Mouse (Mus musculus): ENCODE measurements around the gene Zfp773.
"Not testable (repeated sequence)": the region's sequence is repeated elsewhere in the genome, so short reads cannot be mapped to it uniquely, and the experiment has no call there.

The Zfp773 gene

GRCm38 (mm10) chr7:7136379-7136866, at the start of gene Zfp773:
TSS of gene Zfp773 (minus strand) at chr7:7136755.
- DNase-seq (ENCODE audit: low spot score): peak; percentile 21

DNA sequence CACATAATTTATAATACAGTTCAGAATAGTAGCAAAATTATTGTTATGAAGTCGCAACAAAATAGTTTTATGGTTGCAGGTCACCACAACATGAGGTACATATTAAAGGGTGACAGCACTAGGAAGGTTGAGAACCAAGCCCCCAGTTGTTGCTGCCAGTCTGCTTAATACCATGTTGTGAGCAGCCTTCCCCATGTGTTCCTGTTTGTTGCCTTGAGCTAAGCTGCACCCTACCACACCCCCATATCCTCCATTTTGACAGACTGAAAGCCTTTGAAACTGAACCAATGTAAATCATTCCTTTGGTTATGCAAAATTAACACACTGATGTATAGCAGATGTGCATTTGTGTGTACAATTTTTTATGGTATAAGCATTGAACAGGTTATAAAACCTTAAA, 49.3 kb upstream of the Zfp773 start:
- DNase-seq (ENCODE audit: low spot score): no peak

DNA sequence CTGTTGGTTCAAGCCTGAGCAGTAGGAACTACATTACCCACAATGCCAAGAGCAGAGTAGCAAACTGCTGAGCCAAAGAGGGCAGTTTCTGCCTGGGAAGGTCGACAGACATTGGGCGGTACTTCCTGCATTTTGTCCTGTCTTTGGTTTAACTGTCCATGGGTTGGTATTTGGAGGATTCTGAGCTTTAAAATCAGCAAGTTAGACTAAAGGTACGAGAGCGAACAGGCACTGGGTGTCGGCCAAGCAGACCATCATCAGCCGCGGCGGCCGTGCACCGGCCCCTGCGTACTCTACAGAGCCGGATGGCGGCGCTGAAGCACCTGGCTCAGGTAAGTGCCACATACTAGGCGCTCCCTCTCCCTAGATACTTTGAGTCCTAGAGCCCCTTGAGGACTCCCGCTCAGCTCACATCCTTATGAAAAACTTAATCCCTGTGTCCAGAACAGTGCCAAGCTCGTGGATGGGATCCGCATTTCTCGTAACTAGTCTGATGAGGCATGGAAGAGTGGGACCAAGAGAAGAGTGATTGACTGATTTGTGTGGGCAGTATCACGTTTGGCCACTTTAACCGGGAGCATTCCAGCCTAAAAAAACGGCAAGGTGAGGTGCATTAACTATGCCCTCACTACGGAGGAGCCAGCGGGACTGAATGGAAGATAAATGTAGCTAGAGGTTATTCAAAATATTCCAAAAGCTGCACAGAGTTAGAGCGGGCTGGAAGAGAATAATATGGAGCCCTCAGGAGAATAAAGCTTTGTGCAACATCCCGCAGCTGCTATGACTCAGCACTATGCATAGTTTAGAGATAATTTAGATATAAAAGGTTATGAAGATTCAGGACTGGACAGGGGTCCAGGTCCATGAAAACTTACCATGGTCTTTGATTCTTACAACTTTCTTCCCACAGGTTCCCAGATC, 34.9 kb upstream of the Zfp773 start, which contains the start of gene Zfp418:
Gene Zfp418, plus strand, starts transcription at position 104 of the 921 bp plus-strand sequence.
- DNase-seq (ENCODE audit: low spot score): peak; percentile 13

DNA sequence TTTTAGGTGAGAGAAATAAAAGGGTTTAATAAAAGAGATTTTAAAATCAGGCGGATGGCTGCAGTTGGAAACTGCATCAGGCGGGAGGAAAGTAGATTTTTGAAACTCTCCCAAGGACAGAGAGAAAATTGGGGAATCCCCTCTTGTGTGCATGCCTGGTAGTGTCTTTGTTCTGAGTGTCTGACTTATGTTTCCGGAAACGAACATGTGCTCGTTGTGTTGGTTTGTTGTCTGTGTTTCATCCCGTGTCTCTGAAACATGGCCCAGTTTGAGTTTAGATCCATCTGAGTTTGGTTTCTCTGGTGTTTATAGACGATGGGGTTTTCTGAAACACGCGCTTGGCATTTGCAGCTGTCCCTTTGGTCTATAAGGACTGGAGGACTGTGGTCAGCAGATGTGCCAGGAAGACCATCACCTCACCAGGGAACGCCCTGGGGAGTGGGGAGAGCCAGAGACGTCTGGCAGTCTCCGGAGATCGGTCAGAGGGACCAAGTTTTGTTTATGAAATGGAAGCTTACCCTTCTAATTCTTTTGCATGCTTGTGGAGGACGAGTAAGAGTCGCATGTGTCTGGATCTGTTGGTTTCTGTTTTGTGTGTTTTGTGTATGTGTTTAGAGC, 9.5 kb upstream of the Zfp773 start:
- DNase-seq (ENCODE audit: low spot score): no peak

GRCm38 (mm10) chr7:7144215-7144614, 7.7 kb upstream of the Zfp773 start:
- no peak for DNase-seq (ENCODE audit: low spot score)

GRCm38 (mm10) chr7:7132751-7133150, 3.8 kb downstream of the Zfp773 start:
- DNase-seq (ENCODE audit: low spot score): no peak

- DNase-seq (ENCODE audit: low spot score): not testable (repeated sequence)
Measured at GRCm38 (mm10) chr7:7130491-7131124, 5.9 kb downstream of the Zfp773 start.

- DNase-seq (ENCODE audit: low spot score): no peak
Measured at GRCm38 (mm10) chr7:7121602-7121980, 15.0 kb downstream of the Zfp773 start.

DNA sequence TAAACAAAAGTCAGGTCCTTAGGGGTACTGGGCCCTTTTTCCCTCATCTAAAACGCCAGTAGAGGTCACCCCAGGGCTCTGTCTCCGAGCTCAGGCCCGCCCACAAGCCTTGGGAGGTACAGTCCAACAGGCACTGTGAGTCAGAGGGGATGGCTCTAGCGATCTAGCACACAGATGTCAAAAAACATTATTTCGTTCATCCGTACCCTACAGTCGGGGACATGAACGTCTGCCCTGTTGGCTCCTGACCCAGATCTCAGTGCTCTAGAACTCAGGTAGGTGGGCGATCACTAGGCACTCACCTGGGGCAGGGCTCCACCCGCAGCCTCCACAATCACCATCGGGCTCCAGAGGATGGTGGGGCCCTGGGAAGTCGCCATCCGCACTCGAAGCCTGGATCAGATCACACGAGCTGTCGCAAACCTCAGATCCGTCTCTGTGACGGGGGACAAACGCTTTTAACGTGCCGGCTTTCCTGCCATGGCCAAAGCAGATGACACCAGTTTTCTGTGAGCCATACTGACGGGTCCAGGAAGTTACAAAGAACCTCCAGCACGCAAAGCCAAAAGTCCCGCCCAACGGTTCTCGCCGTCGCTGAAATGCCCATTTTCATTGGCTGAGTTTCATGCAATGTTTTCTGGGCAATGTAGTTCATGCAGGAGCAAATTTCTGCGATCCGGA, 15.5 kb downstream of the Zfp773 start, which contains the start of gene Zfp954:
Gene Zfp954, minus strand, starts transcription at position 568 of the 681 bp plus-strand sequence.
- DNase-seq (ENCODE audit: low spot score): peak; percentile 57

DNA sequence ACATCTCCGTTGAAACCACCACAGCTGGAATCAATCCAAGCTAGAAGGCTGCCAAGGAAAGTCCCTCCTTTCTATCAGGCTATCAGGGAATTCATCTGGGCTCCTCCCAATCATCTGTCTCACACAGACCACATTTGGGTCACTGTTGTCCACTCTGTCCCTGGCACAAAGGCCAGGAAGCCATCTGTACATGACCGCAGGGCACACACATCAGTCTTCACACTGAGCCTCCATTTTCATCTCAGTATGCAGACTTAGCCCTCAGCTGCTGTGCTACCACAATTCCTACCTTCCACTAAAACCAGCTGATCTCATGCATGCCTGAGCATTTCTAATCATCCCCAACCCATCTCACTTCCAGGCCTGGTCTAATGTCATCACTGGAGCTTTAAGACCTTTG, 18.1 kb downstream of the Zfp773 start:
- no peak for DNase-seq (ENCODE audit: low spot score)

GRCm38 (mm10) chr7:7108501-7108900, 28.1 kb downstream of the Zfp773 start:
- DNase-seq (ENCODE audit: low spot score): no peak

All from ovary, postnatal 10 days (tissue).